Mouse (Mus musculus): Measurements from ENCODE around the gene Gm36210. TPM values are rescaled to one million over a fixed set of nuclear protein-coding genes. Genes with fewer than 3 reads are reported as not detected.
A peak's percentile ranks its signal among the peaks of the same experiment; 100 is the strongest.

The Gm36210 gene
- polyA plus RNA-seq (2016; fragmentation: Nextera tagmentation; extraction: Ambion mirVana): 0.22 TPM in 1 of 2 replicates, not detected in the other

- Histone ChIP-seq H3K27me3 (replicated peaks; ENCODE audit: low read depth, poor library complexity, severe bottlenecking) (no peaks in the 10 kb centered on the region), H3K36me3 (replicated peaks) (no peaks in the 10 kb centered on the region), H3K4me1 (no peaks in the 10 kb centered on the region), H3K4me3 (no peak within 1 kb of the TSS), H3K27ac (replicated peaks) (no peak within 1 kb of the TSS), H3K9me3 (no peaks in the 10 kb centered on the region)
- 62% methylated on average over 10 of the region's 10 CpGs for WGBS
- DNase-seq (ENCODE audit: low spot score): no peak
Observed at GRCm38 (mm10) chr7:4906466-4906950, at the start of gene Gm36210. TSS of gene Gm36210 (minus strand) at chr7:4906516.

GRCm38 (mm10) chr7:4953815-4954445, 47.6 kb upstream of the Gm36210 start:
- Histone ChIP-seq H3K27ac (replicated peaks) (no peak overlapping the region), H3K9me3 (no peaks in the 10 kb centered on the region), H3K4me1 (no peaks in the 10 kb centered on the region), H3K27me3 (replicated peaks; ENCODE audit: low read depth, poor library complexity, severe bottlenecking) (no peaks in the 10 kb centered on the region), H3K36me3 (replicated peaks) (no peaks in the 10 kb centered on the region), H3K4me3 (no peak overlapping the region)
- 29% methylated on average over 10 of the region's 10 CpGs for WGBS
- DNase-seq (ENCODE audit: low spot score): no peak

- no peaks in the 10 kb centered on the region for H3K36me3 ChIP-seq (replicated peaks)
- WGBS: 83% methylated on average over 19 of the region's 19 CpGs
Observed at GRCm38 (mm10) chr7:4950561-4951342, 44.4 kb upstream of the Gm36210 start.

GRCm38 (mm10) chr7:4948386-4948785, 42.1 kb upstream of the Gm36210 start:
- no peak overlapping the region for H3K4me3 ChIP-seq
- 80% methylated on average over 6 of the region's 6 CpGs for WGBS
- peaks cover 2% of the 10 kb centered on the region; the same call in 1 of the 2 replicates for H3K4me1 ChIP-seq
- H3K36me3 ChIP-seq (replicated peaks): no peaks in the 10 kb centered on the region
- H3K9me3 ChIP-seq: no peaks in the 10 kb centered on the region
- no peak overlapping the region for H3K27ac ChIP-seq (replicated peaks)
- no peak for DNase-seq (ENCODE audit: low spot score)
- no peaks in the 10 kb centered on the region for H3K27me3 ChIP-seq (replicated peaks; ENCODE audit: low read depth, poor library complexity, severe bottlenecking)

More at GRCm38 (mm10) chr7:4950561-4951342, 44.4 kb upstream of the Gm36210 start:
- no peaks in the 10 kb centered on the region for H3K4me1 ChIP-seq
- no peak for DNase-seq (ENCODE audit: low spot score)
- no peak overlapping the region for H3K4me3 ChIP-seq
- no peaks in the 10 kb centered on the region for H3K9me3 ChIP-seq
- no peak overlapping the region for H3K27ac ChIP-seq (replicated peaks)
- no peaks in the 10 kb centered on the region for H3K27me3 ChIP-seq (replicated peaks; ENCODE audit: low read depth, poor library complexity, severe bottlenecking)

GRCm38 (mm10) chr7:4947855-4948254, 41.5 kb upstream of the Gm36210 start:
- DNase-seq (ENCODE audit: low spot score): no peak
- no peak overlapping the region for H3K27ac ChIP-seq (replicated peaks)
- no peaks in the 10 kb centered on the region for H3K36me3 ChIP-seq (replicated peaks)
- H3K4me1 ChIP-seq: peaks cover 5% of the 10 kb centered on the region; the same call in 1 of the 2 replicates
- H3K4me3 ChIP-seq: no peak overlapping the region
- H3K27me3 ChIP-seq (replicated peaks; ENCODE audit: low read depth, poor library complexity, severe bottlenecking): no peaks in the 10 kb centered on the region
- H3K9me3 ChIP-seq: no peaks in the 10 kb centered on the region
- WGBS: 56% methylated on average over 2 of the region's 2 CpGs

GRCm38 (mm10) chr7:4943223-4943815, 37.0 kb upstream of the Gm36210 start:
- WGBS: 21% methylated on average over 15 of the region's 15 CpGs
- H3K4me1 ChIP-seq: peaks cover 5% of the 10 kb centered on the region; the same call in 1 of the 2 replicates
- no peaks in the 10 kb centered on the region for H3K36me3 ChIP-seq (replicated peaks)
- no peaks in the 10 kb centered on the region for H3K9me3 ChIP-seq
- H3K4me3 ChIP-seq: peak overlapping the region; percentile 47
- no peaks in the 10 kb centered on the region for H3K27me3 ChIP-seq (replicated peaks; ENCODE audit: low read depth, poor library complexity, severe bottlenecking)
- H3K27ac ChIP-seq (replicated peaks): peak overlapping the region; percentile 40
- DNase-seq (ENCODE audit: low spot score): peak; percentile 91

- Histone ChIP-seq H3K9me3 (no peaks in the 10 kb centered on the region), H3K36me3 (replicated peaks) (no peaks in the 10 kb centered on the region), H3K4me1 (peaks cover 5% of the 10 kb centered on the region; the same call in 1 of the 2 replicates), H3K27me3 (replicated peaks; ENCODE audit: low read depth, poor library complexity, severe bottlenecking) (no peaks in the 10 kb centered on the region), H3K4me3 (no peak overlapping the region), H3K27ac (replicated peaks) (no peak overlapping the region)
- WGBS: 59% methylated on average over 5 of the region's 5 CpGs
- DNase-seq (ENCODE audit: low spot score): no peak
Observed at GRCm38 (mm10) chr7:4942673-4943072, 36.4 kb upstream of the Gm36210 start.

GRCm38 (mm10) chr7:4940068-4940479, 33.8 kb upstream of the Gm36210 start:
- 24% methylated on average over 9 of the region's 9 CpGs for WGBS

GRCm38 (mm10) chr7:4938456-4938855, 32.1 kb upstream of the Gm36210 start:
- 33% methylated on average over 2 of the region's 2 CpGs for WGBS
- H3K4me3 ChIP-seq: no peak overlapping the region
- DNase-seq (ENCODE audit: low spot score): peak; percentile 76
- H3K27ac ChIP-seq (replicated peaks): no peak overlapping the region
- H3K4me1 ChIP-seq: peaks cover 3% of the 10 kb centered on the region; the same call in 1 of the 2 replicates
- H3K9me3 ChIP-seq: peaks cover 7% of the 10 kb centered on the region; the same call in 1 of the 2 replicates
- no peaks in the 10 kb centered on the region for H3K27me3 ChIP-seq (replicated peaks; ENCODE audit: low read depth, poor library complexity, severe bottlenecking)
- no peaks in the 10 kb centered on the region for H3K36me3 ChIP-seq (replicated peaks)

More at GRCm38 (mm10) chr7:4940068-4940479, 33.8 kb upstream of the Gm36210 start:
- peak; percentile 84 for DNase-seq (ENCODE audit: low spot score)
- no peaks in the 10 kb centered on the region for H3K9me3 ChIP-seq
- no peaks in the 10 kb centered on the region for H3K27me3 ChIP-seq (replicated peaks; ENCODE audit: low read depth, poor library complexity, severe bottlenecking)
- H3K4me1 ChIP-seq: peaks cover 5% of the 10 kb centered on the region; the same call in 1 of the 2 replicates
- no peak overlapping the region for H3K4me3 ChIP-seq
- no peak overlapping the region for H3K27ac ChIP-seq (replicated peaks)
- no peaks in the 10 kb centered on the region for H3K36me3 ChIP-seq (replicated peaks)

- H3K9me3 ChIP-seq: peaks cover 7% of the 10 kb centered on the region; the same call in 1 of the 2 replicates
- no peak for DNase-seq (ENCODE audit: low spot score)
- 72% methylated on average over 11 of the region's 11 CpGs for WGBS
- H3K4me3 ChIP-seq: no peak overlapping the region
- no peak overlapping the region for H3K27ac ChIP-seq (replicated peaks)
- no peaks in the 10 kb centered on the region for H3K4me1 ChIP-seq
- H3K36me3 ChIP-seq (replicated peaks): no peaks in the 10 kb centered on the region
- no peaks in the 10 kb centered on the region for H3K27me3 ChIP-seq (replicated peaks; ENCODE audit: low read depth, poor library complexity, severe bottlenecking)
Observed at GRCm38 (mm10) chr7:4937392-4937791, 31.1 kb upstream of the Gm36210 start.

- Histone ChIP-seq H3K4me1 (no peaks in the 10 kb centered on the region), H3K27ac (replicated peaks) (no peak overlapping the region), H3K4me3 (no peak overlapping the region), H3K9me3 (peaks cover 7% of the 10 kb centered on the region; the same call in 1 of the 2 replicates), H3K36me3 (replicated peaks) (no peaks in the 10 kb centered on the region), H3K27me3 (replicated peaks; ENCODE audit: low read depth, poor library complexity, severe bottlenecking) (no peaks in the 10 kb centered on the region)
- WGBS: 81% methylated on average over 10 of the region's 10 CpGs
- no peak for DNase-seq (ENCODE audit: low spot score)
Observed at GRCm38 (mm10) chr7:4936832-4937231, 30.5 kb upstream of the Gm36210 start.

GRCm38 (mm10) chr7:4934160-4934914, 28.0 kb upstream of the Gm36210 start:
- Histone ChIP-seq H3K27ac (replicated peaks) (no peak overlapping the region), H3K9me3 (peaks cover 7% of the 10 kb centered on the region; the same call in 1 of the 2 replicates), H3K27me3 (replicated peaks; ENCODE audit: low read depth, poor library complexity, severe bottlenecking) (no peaks in the 10 kb centered on the region), H3K4me3 (no peak overlapping the region), H3K36me3 (replicated peaks) (no peaks in the 10 kb centered on the region), H3K4me1 (no peaks in the 10 kb centered on the region; the same call in 1 of the 2 replicates)
- 91% methylated on average over 4 of the region's 4 CpGs for WGBS
- DNase-seq (ENCODE audit: low spot score): no peak

All from embryonic facial prominence, embryonic 10.5 days (tissue).